Mouse (Mus musculus) liver, adult 2 months (tissue): ENCODE measurements around the gene Ptprn. TPM values are rescaled to one million over a fixed set of nuclear protein-coding genes. Genes with fewer than 3 reads are reported as not detected.

Source experiments
- DNase-seq: peaks from one replicate; pipeline ENCODE4 v3.0.0-alpha.2; 2011; ENCODE audit warnings: low read depth, low spot score; ENCODE audit errors: extremely low read depth
- H3K27ac ChIP-seq: fragments of 200-500 bp; replicated peaks from 2 replicates; pipeline ENCODE4 v1.5.1; 2012; ENCODE audit warnings: low read depth, mild to moderate bottlenecking, control low read depth, inconsistent platforms, low read length; ENCODE audit not compliant: insufficient read depth
- H3K27me3 ChIP-seq: fragments of 200-500 bp; 2 replicates; pipeline ENCODE4 v1.6.1; 2012; ENCODE audit warnings: mild to moderate bottlenecking, moderate library complexity, low read length, inconsistent platforms; ENCODE audit not compliant: control insufficient read depth, insufficient read depth
- H3K36me3 ChIP-seq: fragments of 200-500 bp; 2 replicates; pipeline ENCODE4 v1.6.1; 2012; ENCODE audit warnings: low read length, inconsistent platforms; ENCODE audit not compliant: control insufficient read depth, insufficient read depth
- H3K4me1 ChIP-seq: fragments of 200-500 bp; 2 replicates; pipeline ENCODE4 v1.6.1; 2011; ENCODE audit warnings: low read length; ENCODE audit not compliant: control insufficient read depth, insufficient read depth
- H3K4me3 ChIP-seq: fragments of 200-500 bp; 2 replicates; pipeline ENCODE4 v1.5.1; 2011; ENCODE audit warnings: low read depth, mild to moderate bottlenecking, control low read depth, low read length, moderate library complexity; ENCODE audit not compliant: insufficient read depth
- H3K79me2 ChIP-seq: fragments of 200-500 bp; 2 replicates; pipeline ENCODE4 v1.6.1; 2012; ENCODE audit warnings: inconsistent platforms, mild to moderate bottlenecking, low read length, moderate library complexity; ENCODE audit not compliant: control insufficient read depth, insufficient read depth
- H3K9ac ChIP-seq: fragments of 200-500 bp; 2 replicates; pipeline ENCODE4 v1.6.1; 2012; ENCODE audit warnings: low read depth, mild to moderate bottlenecking, control low read depth, inconsistent platforms, low read length
- CTCF ChIP-seq: fragments of 200-500 bp; IDR thresholded peaks from 2 replicates; pipeline ENCODE4 v1.5.1; 2011; ENCODE audit warnings: low read depth, low read length, control low read depth
- POLR2A ChIP-seq: fragments of 200-500 bp; IDR thresholded peaks from 2 replicates; pipeline ENCODE4 v1.6.1; 2011; ENCODE audit warnings: low read length, control low read depth; ENCODE audit not compliant: insufficient read depth; ENCODE audit errors: extremely low read depth
- WGBS: fragments of 180-500 bp; shearing (Covaris S2); methylation state at CpG from one replicate; pipeline ENCODE4 v1.1.7; 2018; 5-methylcytosine and 5-hydroxymethylcytosine counted together
- polyA plus RNA-seq: library from polyadenylated mRNA; depleted of rRNA; stranded (reverse); fragments of >200 nt; gene quantifications from 2 replicates; pipeline ENCODE4 v1.2.3, GENCODE M21; 2012
- total RNA-seq: library from RNA; depleted of rRNA; stranded (reverse); fragments of >200 nt; gene quantifications from 2 replicates; pipeline ENCODE4 v1.2.3, GENCODE M21; 2014

The Ptprn gene
- total and polyA plus RNA-seq, 2 experiments = under 0.01 TPM; not detected in 1

- no peak for TF ChIP-seq POLR2A
- TF ChIP-seq CTCF = no peak
- DNase-seq = no peak
- Histone ChIP-seq H3K79me2 (no peaks in the 10 kb centered on the region), H3K4me1 (no peaks in the 10 kb centered on the region), H3K27me3 (no peaks in the 10 kb centered on the region; the same call in 1 of the 2 replicates), H3K27ac (no peak overlapping the region), H3K9ac (no peak overlapping the region), H3K4me3 (no peak overlapping the region), H3K36me3 (no peaks in the 10 kb centered on the region)
- 83% methylated on average over 5 of the region's 5 CpGs for WGBS
Observed at GRCm38 (mm10) chr1:75283017-75283416, 18.7 kb upstream of the Ptprn start.

- H3K4me1 ChIP-seq = no peaks in the 10 kb centered on the region
- no peaks in the 10 kb centered on the region for H3K79me2 ChIP-seq
- no peak for TF ChIP-seq CTCF
- no peak for TF ChIP-seq POLR2A
- no peaks in the 10 kb centered on the region for H3K36me3 ChIP-seq
- H3K9ac ChIP-seq = no peak within 1 kb of the TSS
- no peaks in the 10 kb centered on the region; the same call in 1 of the 2 replicates for H3K27me3 ChIP-seq
- no peak within 1 kb of the TSS for H3K27ac ChIP-seq
- DNase-seq = no peak
- no peak within 1 kb of the TSS for H3K4me3 ChIP-seq
- WGBS = 10% methylated on average over 13 of the region's 13 CpGs
Observed at GRCm38 (mm10) chr1:75278228-75278627, 13.9 kb upstream of the Ptprn start, which contains the start of gene Resp18. TSS of gene Resp18 (minus strand) at chr1:75278415.

DNA sequence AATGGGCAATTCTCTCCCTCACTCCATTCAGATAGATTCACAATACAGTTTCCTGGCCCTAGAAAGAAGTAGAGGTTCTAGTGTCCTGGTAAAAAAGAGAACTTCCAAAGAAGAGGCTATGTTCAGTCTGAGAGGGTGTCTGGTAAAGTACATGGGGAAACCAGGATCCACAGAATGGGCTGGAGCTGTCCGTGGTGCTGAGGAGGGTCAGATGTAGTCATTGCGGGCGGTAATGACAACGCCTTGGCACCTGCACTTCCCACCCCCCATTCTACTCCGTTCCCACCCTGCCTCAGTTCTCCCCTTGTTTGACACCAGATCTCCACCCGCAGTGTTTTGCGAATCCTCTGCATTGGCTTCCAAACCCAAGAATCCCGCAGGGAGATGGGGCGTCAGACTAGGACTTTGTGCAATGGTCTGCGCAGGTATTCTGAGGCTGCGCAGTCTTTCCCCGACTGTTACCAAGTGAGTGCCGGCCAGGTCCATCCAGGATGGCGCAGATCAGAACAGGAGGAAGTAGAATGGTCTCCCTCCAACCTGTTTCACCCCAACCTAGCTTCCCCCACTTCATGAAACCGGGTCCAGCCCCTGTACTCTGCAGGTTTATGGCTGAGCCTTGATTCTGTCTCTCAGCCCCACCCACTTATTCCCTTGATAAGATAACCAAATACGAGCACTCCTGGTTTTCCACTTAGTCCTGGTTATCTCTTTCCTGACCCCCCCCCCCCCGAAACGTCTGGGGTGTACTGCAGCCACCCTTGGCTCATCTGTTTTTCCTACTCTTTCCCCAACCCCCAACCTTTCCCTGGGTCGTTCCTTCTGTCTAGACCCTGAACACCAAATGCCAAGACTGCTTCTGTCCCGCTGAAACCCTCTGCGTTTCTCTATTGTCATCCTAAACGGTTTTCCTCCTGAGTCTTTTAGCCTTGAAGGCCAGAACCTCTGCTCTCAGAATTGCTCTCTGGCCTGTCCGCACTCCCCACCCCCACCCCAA lies 13.2 kb upstream of the Ptprn start:
- WGBS = 9% methylated on average over 23 of the region's 23 CpGs

DNA sequence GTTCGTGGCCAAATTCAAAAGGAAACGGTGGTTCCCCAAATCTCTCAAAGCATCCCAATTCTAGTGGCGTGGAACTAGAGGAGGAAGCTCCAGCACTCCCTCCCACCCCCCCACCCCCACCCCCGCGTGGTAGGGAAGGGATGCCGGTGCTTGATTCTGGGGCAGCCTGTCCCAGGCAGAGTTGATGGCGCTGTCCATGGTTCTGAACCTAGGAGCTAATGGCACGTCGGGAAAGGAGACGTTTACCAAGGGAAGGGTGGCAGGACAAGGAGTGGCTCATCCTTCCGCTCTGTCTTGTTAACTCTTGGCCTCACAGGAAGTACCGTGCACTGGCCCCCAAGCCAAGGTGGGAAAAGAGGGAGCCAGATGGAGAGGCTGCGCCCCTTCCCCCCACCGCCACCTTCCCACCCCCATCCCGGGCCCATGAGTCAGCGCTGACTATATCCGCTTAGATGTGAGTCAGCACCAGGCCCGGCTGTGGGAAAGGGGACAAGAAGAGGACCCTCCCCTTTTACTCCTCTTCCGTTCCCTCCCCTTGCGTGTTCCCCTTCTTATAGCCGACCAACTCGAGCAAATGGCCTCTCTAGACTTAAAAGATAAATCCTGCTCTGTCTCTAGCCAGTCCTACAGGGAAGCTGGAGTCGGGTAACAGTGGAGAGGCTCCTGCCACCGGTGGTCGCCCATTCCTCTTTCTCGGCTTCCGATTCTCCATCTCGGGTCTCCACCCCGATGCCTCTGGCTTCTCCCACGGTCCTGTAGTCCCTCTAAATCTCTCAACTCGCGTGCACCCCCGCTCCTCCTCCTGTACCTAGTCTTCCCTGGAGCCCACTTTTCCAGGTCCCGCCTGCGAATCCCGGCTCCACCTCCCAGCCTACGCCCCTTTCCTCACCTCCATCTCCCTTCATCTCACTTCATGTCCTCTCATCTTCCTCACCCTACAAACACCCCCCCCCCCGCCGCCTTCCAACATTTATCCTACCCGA lies 1.0 kb downstream of the Ptprn start:
- Histone ChIP-seq H3K9ac (no peak overlapping the region), H3K4me1 (no peaks in the 10 kb centered on the region), H3K4me3 (no peak overlapping the region), H3K27me3 (peaks cover 15% of the 10 kb centered on the region; the same call in 1 of the 2 replicates), H3K79me2 (no peaks in the 10 kb centered on the region), H3K27ac (no peak overlapping the region), H3K36me3 (no peaks in the 10 kb centered on the region)
- TF ChIP-seq POLR2A (no peak), CTCF (no peak)
- 3% methylated on average over 40 of the region's 40 CpGs for WGBS
- no peak for DNase-seq

More for the DNA sequence above, 13.2 kb upstream of the Ptprn start:
- no peak for DNase-seq
- Histone ChIP-seq H3K4me1 (no peaks in the 10 kb centered on the region), H3K27me3 (no peaks in the 10 kb centered on the region; the same call in 1 of the 2 replicates), H3K79me2 (no peaks in the 10 kb centered on the region), H3K27ac (no peak overlapping the region), H3K36me3 (no peaks in the 10 kb centered on the region), H3K4me3 (no peak overlapping the region), H3K9ac (no peak overlapping the region)
- TF ChIP-seq CTCF = no peak
- no peak for TF ChIP-seq POLR2A

DNA sequence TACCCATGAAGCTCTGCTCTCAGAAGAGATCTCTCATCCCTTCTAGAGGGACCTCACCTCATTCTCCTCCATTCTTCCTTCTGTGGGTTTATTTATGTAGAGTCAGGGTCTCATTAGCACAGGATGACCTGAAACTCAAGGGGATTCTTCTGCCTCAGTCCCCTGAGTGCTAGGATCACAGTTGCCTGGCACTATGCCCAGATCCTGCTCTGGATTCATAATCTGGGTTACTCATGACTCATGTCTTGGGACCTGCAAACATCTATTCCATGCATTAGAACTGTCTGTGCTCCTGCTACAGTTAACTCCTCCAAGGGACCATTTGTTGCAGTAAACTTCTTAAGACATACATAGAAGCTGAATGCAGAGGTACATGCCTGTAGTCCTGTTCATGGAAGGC lies 3.0 kb downstream of the Ptprn start:
- TF ChIP-seq CTCF (no peak), POLR2A (no peak)
- peaks cover 15% of the 10 kb centered on the region; the same call in 1 of the 2 replicates for H3K27me3 ChIP-seq
- no peak for DNase-seq
- H3K27ac ChIP-seq = no peak overlapping the region
- H3K9ac ChIP-seq = no peak overlapping the region
- H3K4me3 ChIP-seq = no peak overlapping the region
- H3K4me1 ChIP-seq = no peaks in the 10 kb centered on the region
- no peaks in the 10 kb centered on the region for H3K36me3 ChIP-seq
- H3K79me2 ChIP-seq = no peaks in the 10 kb centered on the region
